Mouse (Mus musculus) layer of hippocampus, postnatal 25 days (tissue): Measurements from ENCODE around the gene Wfs1. TPM values are rescaled to one million over a fixed set of nuclear protein-coding genes. Genes with fewer than 3 reads are reported as not detected.
A peak's percentile ranks its signal among the peaks of the same experiment; 100 is the strongest.
"Not testable (repeated sequence)": the region's sequence is repeated elsewhere in the genome, so short reads cannot be mapped to it uniquely, and the experiment has no call there.

Experiments used
- DNase-seq, 2 experiments: peaks; one replicate each; pipeline ENCODE4 v3.0.0; 2022; ENCODE audit warnings: mixed read lengths in 2 of 2, low spot score in 1 of 2; ENCODE audit errors: extremely low spot score in 1 of 2
- total RNA-seq, 2 experiments: library from RNA; stranded (reverse); gene quantifications; 2 replicates each; pipeline ENCODE4 v1.2.3; 2021

The Wfs1 gene
- 100 to 1,000 TPM; 191 to 192 TPM for total RNA-seq

- peak; percentile 79 to 87 for DNase-seq
These were observed at the start of gene Wfs1 for GRCm38 (mm10) chr5:36988781-36989624. Wfs1 (minus strand) TSS chr5:36989205.

GRCm38 (mm10) chr5:37036884-37037283, 47.9 kb upstream of the Wfs1 start:
- no peak for DNase-seq

GRCm38 (mm10) chr5:37035896-37036295, 46.9 kb upstream of the Wfs1 start:
- DNase-seq, result no peak

GRCm38 (mm10) chr5:37035192-37035591, 46.2 kb upstream of the Wfs1 start:
- DNase-seq, result no peak

GRCm38 (mm10) chr5:37030753-37031152, 41.7 kb upstream of the Wfs1 start:
- DNase-seq, result no peak

- DNase-seq, result no peak
These were observed 40.4 kb upstream of the Wfs1 start for GRCm38 (mm10) chr5:37029326-37029905.

- peak in 1 of 2 experiments; percentile 40 for DNase-seq
These were observed 39.7 kb upstream of the Wfs1 start for GRCm38 (mm10) chr5:37028486-37029311.

GRCm38 (mm10) chr5:37028104-37028485, 39.1 kb upstream of the Wfs1 start:
- peak; percentile 96 for DNase-seq

- no peak for DNase-seq
These were observed 38.7 kb upstream of the Wfs1 start for GRCm38 (mm10) chr5:37027701-37028100.

- DNase-seq, result no peak
These were observed 28.2 kb upstream of the Wfs1 start for GRCm38 (mm10) chr5:37017222-37017621.

GRCm38 (mm10) chr5:37015612-37016310, 26.8 kb upstream of the Wfs1 start:
- peak in 1 of 2 experiments; percentile 29 for DNase-seq

GRCm38 (mm10) chr5:37010666-37011317, 21.8 kb upstream of the Wfs1 start:
- DNase-seq, result peak in 1 of 2 experiments; percentile 27

GRCm38 (mm10) chr5:37009761-37010160, 20.8 kb upstream of the Wfs1 start:
- not testable (repeated sequence) for DNase-seq

GRCm38 (mm10) chr5:37002001-37002400, 13.0 kb upstream of the Wfs1 start:
- DNase-seq, result peak; percentile 78 to 97

GRCm38 (mm10) chr5:37001002-37001401, 12.0 kb upstream of the Wfs1 start:
- no peak for DNase-seq

GRCm38 (mm10) chr5:36997996-36998395, 9.0 kb upstream of the Wfs1 start:
- DNase-seq, result no peak

GRCm38 (mm10) chr5:36996410-36996809, 7.4 kb upstream of the Wfs1 start:
- DNase-seq, result no peak

GRCm38 (mm10) chr5:36990631-36991350, 1.8 kb upstream of the Wfs1 start:
- no peak for DNase-seq

- DNase-seq, result no peak
These were observed 1.2 kb upstream of the Wfs1 start for GRCm38 (mm10) chr5:36990196-36990595.
